Mouse (Mus musculus) limb, embryonic 14.5 days (tissue): ENCODE results near the gene Zfp609. TPM values are rescaled to one million over a fixed set of nuclear protein-coding genes. Genes with fewer than 3 reads are reported as not detected.

Source experiments
- ATAC-seq: fragments of 200-750 bp; cut with Nextera tagmentation; 2 replicates; pipeline ENCODE4 v1.8.0; 2017; ENCODE audit warnings: low read depth, moderate number of reproducible peaks, moderate TSS enrichment; ENCODE audit not compliant: low FRiP score
- DNase-seq: peaks from one replicate; pipeline ENCODE4 v3.0.0-alpha.2; 2015; ENCODE audit warnings: low spot score
- H3K27ac ChIP-seq: fragments of 300-500 bp; sonication (generic); replicated peaks from 2 replicates; pipeline ENCODE4 v1.5.1; 2014; ENCODE audit warnings: low read depth, mild to moderate bottlenecking, low read length, moderate library complexity, mixed read lengths
- H3K27me3 ChIP-seq: fragments of 300-500 bp; sonication (generic); 2 replicates; pipeline ENCODE4 v1.6.1; 2014; ENCODE audit warnings: low read length, mixed read lengths; ENCODE audit not compliant: control insufficient read depth, insufficient read depth
- H3K36me3 ChIP-seq: fragments of 300-500 bp; sonication (generic); 2 replicates; pipeline ENCODE4 v1.6.1; 2014; ENCODE audit warnings: mild to moderate bottlenecking, low read length, moderate library complexity, mixed read lengths; ENCODE audit not compliant: control insufficient read depth, insufficient read depth
- H3K4me1 ChIP-seq: fragments of 300-500 bp; sonication (generic); 2 replicates; pipeline ENCODE4 v1.6.1; 2014; ENCODE audit warnings: antibody characterized with exemption, low read length, mixed read lengths; ENCODE audit not compliant: control insufficient read depth, insufficient read depth
- H3K4me2 ChIP-seq: fragments of 300-500 bp; sonication (generic); replicated peaks from 2 replicates; pipeline ENCODE4 v1.6.1; 2014; ENCODE audit warnings: low read depth, mild to moderate bottlenecking, low read length, moderate library complexity; ENCODE audit not compliant: severe bottlenecking
- H3K4me3 ChIP-seq: fragments of 300-500 bp; sonication (generic); replicated peaks from 2 replicates; pipeline ENCODE4 v1.5.1; 2014; ENCODE audit warnings: low read length
- H3K9ac ChIP-seq: fragments of 300-500 bp; sonication (generic); 2 replicates; pipeline ENCODE4 v1.6.1; 2014; ENCODE audit warnings: mild to moderate bottlenecking, low read depth, low read length, moderate library complexity; ENCODE audit not compliant: severe bottlenecking
- H3K9me3 ChIP-seq: fragments of 300-500 bp; sonication (generic); 2 replicates; pipeline ENCODE4 v1.6.1; 2016; ENCODE audit warnings: low read length; ENCODE audit not compliant: control insufficient read depth
- POLR2A ChIP-seq: fragments of 200-500 bp; IDR thresholded peaks from 2 replicates; pipeline ENCODE4 v1.8.0; 2012; ENCODE audit warnings: inconsistent platforms, mild to moderate bottlenecking, moderate library complexity, borderline replicate concordance; ENCODE audit not compliant: insufficient read depth, insufficient read length; ENCODE audit errors: extremely low read depth
- WGBS: fragments of 180-500 bp; shearing (Covaris S2); extraction: QIAGEN DNeasy Blood & Tissue Kit; methylation state at CpG from one replicate; pipeline ENCODE4 v1.1.7; 2014; 5-methylcytosine and 5-hydroxymethylcytosine counted together
- polyA plus RNA-seq, 2 experiments: library from polyadenylated mRNA; depleted of rRNA in 1 of 2; stranded (reverse) in 1 of 2; unstranded in 1 of 2; fragments of >200 nt; fragmentation: Nextera tagmentation in 1 of 2; extraction: Ambion mirVana in 1 of 2; gene quantifications; 2 replicates each; pipeline versions ENCODE4 v1.2.1 to v1.2.3; 2012 to 2014

Zfp609 gene
- polyA plus RNA-seq, 2 experiments: 7.3 to 20.3 TPM

DNA sequence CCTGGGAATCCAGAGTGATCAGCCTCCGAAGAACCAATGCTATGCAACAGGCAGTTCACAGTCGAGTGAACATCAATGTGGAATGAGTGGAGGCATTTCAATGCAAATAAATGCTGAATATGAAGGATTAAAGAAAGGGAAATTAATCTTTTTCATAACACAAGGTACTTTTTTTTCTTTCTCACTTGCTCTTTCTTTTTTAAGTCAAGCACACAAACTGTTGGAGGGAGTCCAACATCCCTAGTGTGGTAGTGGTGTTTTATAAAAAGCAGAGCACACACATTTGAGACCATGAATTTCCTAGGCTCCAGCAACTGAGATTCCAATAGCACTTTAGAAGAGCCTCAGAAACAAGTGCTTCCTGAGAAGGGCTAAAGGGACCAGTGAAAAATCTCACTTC is 4.7 kb upstream of the Zfp609 start:
- H3K4me1 ChIP-seq: peaks cover 5% of the 10 kb centered on the region
- DNase-seq: peak; percentile 35
- no peak overlapping the region for H3K9ac ChIP-seq
- H3K4me3 ChIP-seq: no peak overlapping the region
- no peak overlapping the region for H3K4me2 ChIP-seq
- ATAC-seq: no peak
- H3K27ac ChIP-seq: no peak overlapping the region
- no peak for TF ChIP-seq POLR2A
- H3K9me3 ChIP-seq: no peaks in the 10 kb centered on the region
- no peaks in the 10 kb centered on the region for H3K27me3 ChIP-seq
- WGBS: 75% methylated on average over 2 of the region's 2 CpGs
- peaks cover 10% of the 10 kb centered on the region for H3K36me3 ChIP-seq

DNA sequence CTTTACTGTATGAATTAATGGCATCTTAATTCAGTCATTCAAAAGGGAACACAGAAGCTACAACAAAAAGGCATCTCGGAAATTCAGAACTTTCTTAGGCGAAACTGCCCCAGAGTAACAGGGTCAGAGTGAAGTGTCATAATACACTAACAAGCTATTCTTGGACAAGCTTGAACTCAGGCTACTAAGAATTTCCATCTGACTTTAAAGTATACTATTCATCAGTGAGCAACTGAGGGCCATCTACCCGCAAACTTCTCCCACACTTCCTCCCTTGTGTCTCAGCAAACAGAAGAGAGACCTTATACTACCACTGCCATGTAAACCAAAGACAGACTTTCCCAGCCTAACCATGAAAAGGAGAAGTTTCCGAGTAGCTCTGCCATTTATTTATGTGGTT is 3.8 kb upstream of the Zfp609 start:
- Histone ChIP-seq H3K9ac (no peak overlapping the region), H3K4me2 (no peak overlapping the region), H3K27me3 (no peaks in the 10 kb centered on the region), H3K36me3 (peaks cover 10% of the 10 kb centered on the region; the same call in 1 of the 2 replicates), H3K4me1 (peaks cover 7% of the 10 kb centered on the region), H3K27ac (no peak overlapping the region), H3K4me3 (no peak overlapping the region), H3K9me3 (no peaks in the 10 kb centered on the region)
- TF ChIP-seq POLR2A: no peak
- no peak for DNase-seq
- no peak for ATAC-seq
- WGBS: 81% methylated on average over 4 of the region's 4 CpGs

DNA sequence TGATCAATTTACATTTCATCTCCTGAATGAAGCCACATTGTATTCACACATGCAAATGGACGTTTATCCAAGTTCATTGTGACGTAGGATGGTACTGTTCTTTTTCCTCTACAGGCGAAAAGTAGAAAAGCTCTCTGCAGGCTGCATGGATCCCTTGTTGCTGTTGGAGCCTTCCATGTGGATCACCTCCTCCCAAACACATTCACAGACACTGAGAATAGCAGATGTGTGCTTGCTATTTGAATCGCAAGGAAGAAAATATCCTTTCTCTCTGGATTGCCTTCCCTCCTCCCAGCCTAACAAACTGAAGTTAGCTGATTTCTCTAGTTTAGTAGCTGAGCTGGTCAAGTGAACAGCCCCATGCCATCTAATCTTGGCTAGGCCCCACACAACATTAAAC is 2.9 kb upstream of the Zfp609 start:
- 82% methylated on average over 4 of the region's 4 CpGs for WGBS
- ATAC-seq: no peak
- H3K36me3 ChIP-seq: peaks cover 8% of the 10 kb centered on the region; the same call in 1 of the 2 replicates
- no peaks in the 10 kb centered on the region for H3K27me3 ChIP-seq
- no peaks in the 10 kb centered on the region for H3K9me3 ChIP-seq
- H3K4me1 ChIP-seq: peaks cover 11% of the 10 kb centered on the region
- no peak for TF ChIP-seq POLR2A
- H3K27ac ChIP-seq: no peak overlapping the region
- no peak overlapping the region for H3K9ac ChIP-seq
- no peak for DNase-seq
- no peak overlapping the region for H3K4me2 ChIP-seq
- H3K4me3 ChIP-seq: no peak overlapping the region

DNA sequence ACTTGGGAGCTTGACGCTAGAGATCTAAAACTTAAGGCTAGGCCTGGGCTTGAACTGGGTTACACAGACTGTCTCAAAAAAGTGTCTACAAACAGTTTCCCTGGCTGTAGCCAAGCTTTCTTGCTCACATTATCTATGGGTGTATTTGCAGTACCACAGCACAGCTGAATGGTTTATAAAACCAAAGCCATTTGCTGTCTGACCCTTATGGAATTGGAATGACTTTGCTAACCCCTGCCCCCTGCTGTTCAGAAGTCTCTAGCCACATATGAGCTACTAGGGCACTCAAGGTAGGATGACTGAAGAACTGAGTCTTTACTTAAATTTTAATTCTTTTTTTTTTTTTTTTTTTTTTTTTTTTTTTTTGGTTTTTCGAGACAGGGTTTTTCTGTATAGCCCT is 2.0 kb upstream of the Zfp609 start:
- no peak overlapping the region for H3K27ac ChIP-seq
- 92% methylated on average over 1 of the region's 2 CpGs for WGBS
- ATAC-seq (no peak), DNase-seq (peak; percentile 67)
- H3K27me3 ChIP-seq: no peaks in the 10 kb centered on the region
- peaks cover 14% of the 10 kb centered on the region for H3K4me1 ChIP-seq
- H3K4me2 ChIP-seq: no peak overlapping the region
- H3K9me3 ChIP-seq: no peaks in the 10 kb centered on the region
- no peak overlapping the region for H3K9ac ChIP-seq
- TF ChIP-seq POLR2A: no peak
- H3K36me3 ChIP-seq: peaks cover 3% of the 10 kb centered on the region; the same call in 1 of the 2 replicates
- no peak overlapping the region for H3K4me3 ChIP-seq

GRCm38 (mm10) chr9:65828511-65828910 is 1.1 kb upstream of the Zfp609 start:
- H3K4me1 ChIP-seq: peaks cover 14% of the 10 kb centered on the region
- peak overlapping the region; percentile 99 for H3K9ac ChIP-seq
- DNase-seq: no peak
- H3K36me3 ChIP-seq: no peaks in the 10 kb centered on the region
- peak overlapping the region; percentile 62 for H3K4me2 ChIP-seq
- H3K27ac ChIP-seq: no peak overlapping the region
- H3K27me3 ChIP-seq: no peaks in the 10 kb centered on the region
- H3K4me3 ChIP-seq: peak overlapping the region; percentile 91
- no peak for TF ChIP-seq POLR2A
- ATAC-seq: no peak
- WGBS: 35% methylated on average over 3 of the region's 3 CpGs
- H3K9me3 ChIP-seq: no peaks in the 10 kb centered on the region

- Histone ChIP-seq H3K9me3 (no peaks in the 10 kb centered on the region), H3K4me2 (peak overlapping the region; percentile 62), H3K9ac (peak overlapping the region; percentile 99), H3K36me3 (no peaks in the 10 kb centered on the region), H3K27ac (peak overlapping the region; percentile 99), H3K27me3 (no peaks in the 10 kb centered on the region), H3K4me3 (peak overlapping the region; percentile 91), H3K4me1 (peaks cover 14% of the 10 kb centered on the region)
- no peak for TF ChIP-seq POLR2A
- ATAC-seq (no peak), DNase-seq (no peak)
- under 1% methylated on average over 13 of the region's 13 CpGs for WGBS
These were observed 646 bp upstream of the Zfp609 start for GRCm38 (mm10) chr9:65828016-65828403.
